14 mouse cellular contexts compared by ENCODE assay signal in the genomic region with DNA sequence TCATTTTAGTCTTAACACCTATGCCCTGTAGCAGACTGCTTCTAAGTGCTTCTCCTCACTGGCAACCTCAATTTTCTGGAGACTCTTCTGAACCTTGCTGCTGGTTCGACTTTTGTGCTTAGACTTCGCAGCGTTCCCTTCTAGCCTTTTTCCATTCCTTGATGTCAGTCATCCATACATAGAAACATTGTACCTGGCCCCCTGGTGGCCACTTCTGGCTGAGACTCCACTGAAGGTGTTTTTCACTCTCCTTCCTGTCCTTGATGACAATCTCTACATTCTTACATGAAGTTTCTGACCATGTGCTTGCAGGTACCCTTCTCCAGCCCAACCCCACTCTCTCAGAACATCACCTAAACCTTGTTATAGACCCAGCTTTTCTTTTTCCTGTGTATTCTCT.
A peak's percentile ranks its signal among the peaks of the same experiment; 100 is the strongest.
DNase-seq lines count a peak whose midpoint lies in the region; ATAC-seq lines count a peak whose summit lies in the region.
"Had no signal": no experiment of that assay in that cellular context is flagged by ENCODE, and none has a peak within 500 bp of the region (broad histone marks: within the 10 kb centered on the region; RNA-seq: fewer than 3 reads in every experiment).

No protein-coding gene starts in this region.

- H3K9me3 ChIP-seq in kidney, embryonic 16.5 days (ENCODE audit: low read length), result no peaks in the 10 kb centered on the region
- H3K9me3 ChIP-seq in neural tube, embryonic 11.5 days (ENCODE audit: control insufficient read depth, low read length), result no peaks in the 10 kb centered on the region
- H3K9me3 ChIP-seq: embryonic facial prominence, embryonic 13.5 days had no signal

- no peak for ATAC-seq in kidney, embryonic 16.5 days (ENCODE audit: low FRiP score, low TSS enrichment)
- no peak for ATAC-seq in neural tube, embryonic 11.5 days (ENCODE audit: insufficient read depth, low FRiP score, low TSS enrichment)
- ATAC-seq: intestine, embryonic 16.5 days had no signal

- H3K4me1 ChIP-seq in kidney, embryonic 16.5 days (ENCODE audit: insufficient read depth, low read length), result no peaks in the 10 kb centered on the region
- H3K4me1 ChIP-seq in neural tube, embryonic 11.5 days (ENCODE audit: control insufficient read depth, insufficient read depth, low read length), result no peaks in the 10 kb centered on the region
- H3K4me1 ChIP-seq: embryonic facial prominence, embryonic 13.5 days had no signal

- H3K36me3 ChIP-seq in kidney, embryonic 16.5 days (ENCODE audit: insufficient read depth, low read length), result no peaks in the 10 kb centered on the region
- H3K36me3 ChIP-seq in neural tube, embryonic 11.5 days (ENCODE audit: control insufficient read depth, insufficient read depth, low read length), result no peaks in the 10 kb centered on the region
- H3K36me3 ChIP-seq: embryonic facial prominence, embryonic 13.5 days had no signal

- no peak overlapping the region for H3K4me2 ChIP-seq in kidney, embryonic 16.5 days (replicated peaks; ENCODE audit: low read depth, low read length)
- H3K4me2 ChIP-seq in neural tube, embryonic 11.5 days (ENCODE audit: low read depth), result no peak overlapping the region
- H3K4me2 ChIP-seq: embryonic facial prominence, embryonic 13.5 days had no signal

- DNase-seq in kidney, adult 11 months, result peak; percentile 5
- DNase-seq in neural tube, embryonic 11.5 days (ENCODE audit: low spot score), result peak; percentile 18
- DNase-seq in neural tube, embryonic 10.5 days (ENCODE audit: extremely low spot score, low spot score), result no peak
- DNase-seq in ZHBTc4 (ENCODE audit: low read depth, low spot score), result peak; percentile 57
- DNase-seq in kidney, postnatal 4 days, result peak; percentile 61 to 65
- DNase-seq in left cerebral cortex, adult 11 months (ENCODE audit: low spot score), result no peak
- no peak for DNase-seq in T-cell, adult 2 months (ENCODE audit: low spot score)
- DNase-seq: cerebellum, adult 8-10 months; gastrocnemius, adult 2 months; heart, postnatal 36 days; lung, adult 18-20 months had no signal

- no peak overlapping the region for H3K4me3 ChIP-seq in kidney, embryonic 16.5 days (ENCODE audit: low read length)
- no peak overlapping the region for H3K4me3 ChIP-seq in neural tube, embryonic 11.5 days (ENCODE audit: low read depth, low read length)
- H3K4me3 ChIP-seq: embryonic facial prominence, embryonic 13.5 days; gastrocnemius, adult 2 months had no signal

- no peak overlapping the region for H3K9ac ChIP-seq in kidney, embryonic 16.5 days (replicated peaks; ENCODE audit: low read length)
- no peak overlapping the region for H3K9ac ChIP-seq in neural tube, embryonic 11.5 days (ENCODE audit: low read length)
- H3K9ac ChIP-seq: embryonic facial prominence, embryonic 13.5 days had no signal

- WGBS in kidney, embryonic 16.5 days, result 86% methylated on average over 3 of the region's 3 CpGs
- WGBS in neural tube, embryonic 11.5 days, result 94% methylated on average over 3 of the region's 3 CpGs

- H3K27me3 ChIP-seq in kidney, embryonic 16.5 days (ENCODE audit: insufficient read depth, low read length), result no peaks in the 10 kb centered on the region
- no peaks in the 10 kb centered on the region for H3K27me3 ChIP-seq in neural tube, embryonic 11.5 days (ENCODE audit: control insufficient read depth, insufficient read depth, low read length)
- H3K27me3 ChIP-seq: embryonic facial prominence, embryonic 13.5 days had no signal

- H3K27ac ChIP-seq in kidney, embryonic 16.5 days (ENCODE audit: low read length), result no peak overlapping the region
- no peak overlapping the region for H3K27ac ChIP-seq in neural tube, embryonic 11.5 days (ENCODE audit: low read depth, low read length)
- H3K27ac ChIP-seq: embryonic facial prominence, embryonic 13.5 days; gastrocnemius, adult 2 months had no signal

Comparison
In these comparisons a context has a peak if more than half of its experiments do, and no peak if none do; other contexts are left out.
1. DNase-seq: peak in kidney, adult 11 months (single experiment), neural tube, embryonic 11.5 days (single experiment), ZHBTc4 (single experiment) and kidney, postnatal 4 days (2 of 2); none in neural tube, embryonic 10.5 days (single experiment), left cerebral cortex, adult 11 months (single experiment) and T-cell, adult 2 months (single experiment).